Mouse (Mus musculus) ovary, adult 18-20 months (tissue): ENCODE measurements around the gene Slc6a3.

ENCODE experiments used
- DNase-seq: peaks from one replicate; pipeline ENCODE4 v3.0.0; 2022; ENCODE audit warnings: low spot score, mixed read lengths

Gene Slc6a3

DNA sequence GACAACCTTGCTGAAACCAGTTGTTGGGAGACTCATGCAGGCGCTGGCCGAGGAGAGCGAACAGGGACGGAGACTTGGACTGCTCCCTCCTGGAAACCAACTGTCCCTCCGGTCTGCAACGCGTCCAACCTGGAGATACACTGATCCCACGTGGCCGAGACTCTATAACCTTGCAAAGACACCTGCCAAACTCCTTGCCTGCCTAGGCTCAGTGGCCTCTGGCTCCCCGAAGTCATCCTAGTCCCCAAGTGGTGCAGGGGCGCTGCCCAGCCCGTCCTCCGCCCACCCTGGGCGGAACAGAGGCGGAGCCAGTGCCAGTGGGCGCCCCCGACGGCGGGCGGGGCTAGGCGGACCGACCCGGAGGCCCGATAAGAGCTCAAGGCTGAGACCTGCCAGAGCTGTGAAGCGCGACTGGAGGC lies at the start of gene Slc6a3:
Gene Slc6a3, plus strand, starts transcription at position 345 of the 419 bp plus-strand sequence.
- peak; percentile 58 for DNase-seq

- no peak for DNase-seq
Observed at GRCm38 (mm10) chr13:73488105-73488504, 48.4 kb upstream of the Slc6a3 start.

- no peak for DNase-seq
Observed at GRCm38 (mm10) chr13:73488707-73489106, 47.8 kb upstream of the Slc6a3 start.

DNA sequence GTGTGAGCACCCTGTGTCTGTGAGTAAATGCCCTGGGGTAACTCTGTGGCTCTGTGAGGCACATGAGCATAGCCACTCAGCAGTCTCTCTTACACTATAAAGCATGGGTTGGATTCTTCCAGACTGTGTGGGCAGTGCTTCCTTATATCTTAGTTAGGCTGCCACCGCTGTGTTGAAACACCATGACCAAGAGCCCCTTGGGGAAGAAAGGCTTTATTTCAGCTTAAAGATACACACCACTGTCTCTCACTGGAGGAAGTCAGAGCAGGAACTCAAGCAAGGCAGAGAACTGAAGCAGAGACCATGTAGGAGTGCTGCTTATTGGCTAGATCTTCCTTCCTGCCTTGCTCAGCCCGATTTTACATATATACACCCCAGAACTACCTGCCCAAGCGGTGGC lies 46.6 kb upstream of the Slc6a3 start:
- DNase-seq: no peak

DNA sequence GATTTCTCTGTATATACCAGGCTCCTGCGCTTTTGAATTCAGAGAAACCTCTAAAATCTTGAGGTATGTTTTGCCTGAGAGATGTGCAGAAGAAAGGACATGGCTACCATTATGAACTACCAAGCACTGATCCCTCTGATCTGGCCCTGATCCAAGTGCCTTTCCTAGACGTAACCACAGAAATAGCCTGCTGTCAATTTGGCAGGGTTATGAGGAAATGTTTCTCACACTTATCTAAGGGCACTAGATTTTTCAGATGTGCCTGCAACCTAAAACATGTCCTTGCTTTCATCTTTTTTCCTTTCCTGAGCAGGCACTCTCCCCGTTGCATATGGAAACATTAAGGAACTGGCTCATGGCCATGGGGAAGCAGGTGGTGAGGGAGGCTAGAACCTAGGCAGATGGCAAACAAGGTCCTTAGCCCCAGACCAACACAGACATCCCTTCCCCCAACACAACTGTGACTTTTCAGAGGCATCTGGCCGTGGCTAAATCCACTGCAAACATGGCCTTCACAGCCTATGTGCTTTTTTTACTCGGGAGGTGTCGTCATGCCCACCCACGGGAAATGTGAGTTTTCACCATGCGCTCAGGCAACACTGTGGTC lies 45.9 kb upstream of the Slc6a3 start:
- no peak for DNase-seq

GRCm38 (mm10) chr13:73493183-73493582 lies 43.4 kb upstream of the Slc6a3 start:
- no peak for DNase-seq

GRCm38 (mm10) chr13:73494528-73494927 lies 42.0 kb upstream of the Slc6a3 start:
- no peak for DNase-seq

DNA sequence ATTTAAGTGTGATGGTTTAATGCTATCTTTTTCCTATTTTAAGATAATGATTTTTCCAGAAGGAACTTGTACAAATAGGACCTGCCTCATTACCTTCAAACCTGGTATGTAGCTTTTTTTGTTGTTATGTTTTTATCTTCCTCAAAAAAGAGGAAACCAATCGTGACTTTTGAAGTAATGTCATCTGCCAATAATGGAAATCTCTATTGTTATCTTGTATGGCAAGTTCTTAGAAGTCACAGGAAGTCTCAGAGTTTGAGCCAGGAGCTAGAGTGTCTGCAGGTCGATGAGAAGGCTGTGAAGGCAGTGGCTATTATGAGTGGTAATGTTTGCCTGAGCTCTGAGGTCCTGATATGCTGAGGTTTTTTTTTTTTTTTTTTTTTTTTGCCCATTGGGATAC lies 40.4 kb upstream of the Slc6a3 start:
- DNase-seq: no peak

DNA sequence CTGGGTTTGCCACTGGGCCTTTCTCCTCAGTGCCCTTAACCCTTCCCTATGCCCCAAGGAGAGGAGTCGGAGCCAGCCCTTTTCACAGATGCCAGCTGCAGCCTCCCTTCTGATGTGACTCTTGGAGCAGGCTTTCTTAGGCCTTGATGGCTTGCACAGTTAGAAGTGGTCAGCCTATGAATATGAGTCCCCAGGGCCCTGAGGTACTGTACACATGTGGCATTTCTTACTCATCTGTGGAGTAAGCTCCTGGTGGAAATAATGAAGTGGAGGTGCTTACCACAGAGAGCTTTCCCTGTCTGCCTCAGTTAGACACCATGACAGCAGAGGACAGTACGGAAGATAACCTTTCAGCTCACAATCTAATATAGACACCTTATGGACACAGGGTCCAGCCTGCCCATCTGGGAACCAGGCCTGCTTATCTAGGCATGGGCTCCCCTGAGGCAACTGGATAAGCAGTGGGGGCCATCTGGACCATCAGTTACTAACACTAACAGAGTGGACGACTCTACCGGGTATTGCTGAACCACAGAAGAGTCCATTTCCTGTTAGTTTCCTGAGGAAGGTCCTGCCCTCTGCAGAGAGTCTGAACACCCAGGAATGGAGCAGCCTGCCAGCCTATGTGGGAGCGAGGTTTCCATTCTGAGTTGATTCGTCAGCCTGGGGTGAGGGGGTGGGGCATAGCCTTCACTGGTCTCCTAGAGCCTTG lies 36.5 kb upstream of the Slc6a3 start:
- DNase-seq: no peak

GRCm38 (mm10) chr13:73502719-73503118 lies 33.8 kb upstream of the Slc6a3 start:
- DNase-seq: no peak

- DNase-seq: peak; percentile 65
Observed at GRCm38 (mm10) chr13:73505686-73506467, 30.7 kb upstream of the Slc6a3 start.

DNA sequence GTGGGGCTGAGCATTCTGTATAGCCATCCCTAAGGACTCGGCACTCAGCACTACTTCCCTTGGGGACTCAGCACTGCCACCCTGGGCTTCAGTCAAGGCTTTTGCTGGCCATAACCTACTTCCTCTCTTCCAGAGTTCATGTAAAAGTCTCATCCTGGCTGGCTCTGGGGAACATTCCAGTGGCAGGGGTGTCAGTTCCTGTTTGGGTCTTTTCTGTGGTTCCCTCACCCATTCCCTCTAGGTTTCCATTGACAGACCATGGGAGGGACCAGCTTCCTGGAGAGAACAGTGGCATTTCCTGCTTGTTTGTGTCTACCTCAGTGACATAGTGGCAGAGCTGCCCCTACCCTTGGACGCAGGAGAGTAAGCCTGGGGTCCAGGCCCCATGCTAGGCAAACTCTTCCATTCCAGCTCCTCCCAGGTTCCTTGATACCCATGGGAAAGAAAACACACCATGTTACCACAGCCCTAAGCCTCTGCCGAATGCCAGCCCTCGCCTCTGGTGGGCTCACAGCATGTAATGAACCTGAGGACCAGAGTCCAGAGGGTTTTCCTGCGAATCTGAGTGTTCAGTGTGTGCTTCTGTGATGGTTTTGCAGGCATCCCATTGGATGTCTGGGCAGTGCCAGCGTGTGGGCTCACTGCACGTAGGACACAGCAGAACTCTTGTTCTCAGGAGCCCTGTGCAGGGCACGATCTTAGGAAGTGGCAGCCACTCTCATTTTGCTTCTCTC lies 27.6 kb upstream of the Slc6a3 start:
- DNase-seq: no peak

- DNase-seq: no peak
Observed at GRCm38 (mm10) chr13:73509869-73510268, 26.7 kb upstream of the Slc6a3 start.

DNA sequence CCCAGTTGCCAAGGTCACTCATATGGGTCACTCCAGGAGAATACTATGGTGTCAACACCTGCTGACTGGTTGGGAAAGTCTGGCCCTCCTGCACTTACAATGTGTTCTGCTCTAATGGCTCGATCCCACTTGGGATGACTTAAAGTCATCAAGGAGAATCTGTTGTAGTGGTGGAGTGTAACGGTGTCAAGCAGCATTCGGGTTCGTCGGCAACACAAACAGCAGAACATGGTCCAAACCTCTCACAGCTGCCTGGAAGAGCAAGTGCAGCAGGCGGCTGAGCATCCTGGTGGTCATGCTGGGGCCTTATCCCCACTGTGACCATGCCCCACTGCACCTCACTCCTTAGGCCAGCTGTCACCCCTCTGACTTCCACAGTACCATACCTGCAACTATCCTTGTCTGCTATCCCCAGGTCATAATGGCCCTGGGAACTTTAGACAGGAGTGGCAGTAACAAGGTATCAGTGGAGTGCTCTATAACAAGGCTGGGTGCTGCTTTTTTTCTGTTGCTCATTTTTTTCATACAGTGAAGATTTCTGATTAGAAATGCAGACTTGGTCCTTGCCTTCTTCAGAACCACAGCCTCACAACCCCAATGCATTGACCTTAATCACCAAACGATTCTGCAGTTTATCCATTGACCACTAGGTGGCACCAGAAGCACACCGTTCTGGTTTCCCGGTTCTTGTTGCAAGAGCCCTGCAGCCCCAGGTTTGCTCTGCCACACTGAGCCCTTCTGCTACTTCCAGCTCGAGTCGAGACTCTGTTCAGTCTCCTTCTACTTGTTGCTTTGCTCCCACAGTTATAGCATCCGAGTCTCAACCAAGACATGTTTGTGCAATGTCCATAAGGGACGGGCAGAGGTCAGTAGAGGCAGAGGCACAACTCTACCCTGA lies 23.5 kb upstream of the Slc6a3 start:
- DNase-seq: peak; percentile 23

GRCm38 (mm10) chr13:73516886-73517285 lies 19.7 kb upstream of the Slc6a3 start:
- DNase-seq: no peak

DNA sequence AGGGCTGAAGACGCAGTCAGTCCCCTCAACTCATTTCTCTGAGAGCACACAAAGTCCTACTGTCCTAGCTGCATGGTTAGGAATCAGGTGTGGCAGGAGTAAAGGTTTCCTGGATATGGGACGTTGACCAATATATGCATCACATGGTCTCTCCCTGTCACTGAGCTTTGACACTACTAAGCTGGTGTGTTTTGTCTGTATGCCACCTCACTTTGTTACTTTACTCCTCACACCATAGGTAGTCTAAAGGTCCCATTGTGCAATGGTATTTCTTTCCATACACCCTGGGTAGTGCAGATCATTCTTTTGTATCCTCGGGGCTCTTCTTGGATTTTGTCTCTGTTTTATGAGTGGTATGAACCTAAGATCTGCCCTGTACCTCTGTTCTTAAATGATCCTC lies 2.8 kb upstream of the Slc6a3 start:
- no peak for DNase-seq

DNA sequence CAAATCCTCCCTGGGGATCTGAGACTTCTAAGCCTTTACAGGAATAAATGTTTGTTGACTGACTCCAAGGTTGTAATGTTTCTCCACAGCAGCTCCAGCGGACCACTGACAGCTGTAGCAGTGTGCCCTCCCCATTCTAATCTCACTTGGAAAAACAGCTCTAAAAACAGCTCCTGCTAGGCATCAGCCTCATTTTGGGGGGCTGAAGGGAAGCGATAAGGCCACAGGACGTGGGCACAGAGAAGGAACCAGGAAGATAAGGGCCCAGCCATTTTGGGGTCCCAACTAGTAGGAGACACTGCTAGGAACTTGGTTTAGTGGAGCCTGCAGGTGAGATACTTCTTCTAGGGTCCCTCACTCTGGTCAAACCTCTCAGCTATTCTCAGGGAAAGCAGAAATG lies 1.3 kb upstream of the Slc6a3 start:
- no peak for DNase-seq

- no peak for DNase-seq
Observed at GRCm38 (mm10) chr13:73536824-73537223, 277 bp downstream of the Slc6a3 start.

DNA sequence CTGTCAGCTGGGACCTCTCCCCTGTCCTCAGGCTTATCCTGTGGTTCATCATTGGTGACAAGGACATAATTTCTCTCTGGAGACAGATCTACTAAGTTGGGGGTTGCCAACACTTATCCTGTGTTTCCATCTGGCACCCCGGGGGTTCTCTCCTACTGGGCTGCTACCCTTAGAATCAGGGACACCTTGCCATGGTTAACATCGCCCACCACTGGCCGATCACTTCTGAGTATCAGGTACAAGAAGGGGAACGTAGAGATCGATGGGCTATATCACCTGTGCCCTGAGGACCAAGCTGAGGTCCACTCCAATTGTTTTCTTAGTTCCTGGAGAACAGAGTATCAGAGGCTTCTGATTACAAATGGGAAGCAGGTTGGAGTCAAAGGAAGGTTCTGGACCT lies 27.7 kb downstream of the Slc6a3 start:
- no peak for DNase-seq

GRCm38 (mm10) chr13:73575051-73575450 lies 38.5 kb downstream of the Slc6a3 start:
- DNase-seq: no peak

DNA sequence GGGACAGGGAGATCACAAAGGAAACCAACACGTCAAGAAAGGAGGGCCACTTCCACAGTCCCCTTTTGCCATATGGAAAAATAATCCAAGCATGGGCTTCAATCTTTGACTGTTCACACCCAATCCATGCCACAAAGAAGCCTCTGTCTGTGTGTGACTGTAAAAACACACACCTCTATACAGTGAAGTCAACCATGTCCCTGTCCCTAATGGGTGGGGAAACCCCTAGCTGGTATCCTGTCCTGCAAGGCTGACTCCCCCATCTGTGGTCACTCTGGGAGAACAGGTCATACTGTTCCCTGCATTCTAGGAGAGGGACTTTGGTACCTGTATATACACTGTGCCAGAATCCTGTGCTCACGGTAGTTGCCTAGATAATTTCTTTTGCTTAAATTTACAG lies 40.7 kb downstream of the Slc6a3 start:
- DNase-seq: no peak
